Mouse (Mus musculus) splenic B cell, adult 2 months (primary cell): ENCODE results near the gene Pde4c.
A peak's percentile ranks its signal among the peaks of the same experiment; 100 is the strongest.

Experiments
- DNase-seq: peaks from one replicate; pipeline ENCODE4 v3.0.0-alpha.2; 2011; ENCODE audit warnings: low read depth, low spot score
- H3K27me3 ChIP-seq: 2 replicates; pipeline ENCODE4 v1.6.1; 2012; ENCODE audit warnings: mild to moderate bottlenecking, low read length, moderate library complexity, mixed read lengths; ENCODE audit not compliant: control insufficient read depth, poor library complexity, insufficient read depth, severe bottlenecking
- H3K36me3 ChIP-seq: 2 replicates; pipeline ENCODE4 v1.6.1; 2012; ENCODE audit warnings: mild to moderate bottlenecking, low read length, moderate library complexity, mixed read lengths; ENCODE audit not compliant: control insufficient read depth, poor library complexity, insufficient read depth, severe bottlenecking

Gene Pde4c

GRCm38 (mm10) chr8:70723486-70724210, at the start of gene Pde4c:
Pde4c (plus strand) TSS chr8:70723720.
- no peak for DNase-seq
- Histone ChIP-seq H3K36me3 (no peaks in the 10 kb centered on the region), H3K27me3 (no peaks in the 10 kb centered on the region)

- Histone ChIP-seq H3K27me3 (no peaks in the 10 kb centered on the region), H3K36me3 (peaks cover 4% of the 10 kb centered on the region)
- DNase-seq = no peak
Observed at GRCm38 (mm10) chr8:70674109-70674508, 49.4 kb upstream of the Pde4c start.

- DNase-seq = peak; percentile 44
- peaks cover 4% of the 10 kb centered on the region for H3K36me3 ChIP-seq
Observed at GRCm38 (mm10) chr8:70674716-70675115, 48.8 kb upstream of the Pde4c start.

GRCm38 (mm10) chr8:70675336-70675735, 48.2 kb upstream of the Pde4c start:
- DNase-seq = peak; percentile 40
- peaks cover 4% of the 10 kb centered on the region for H3K36me3 ChIP-seq

More at GRCm38 (mm10) chr8:70674716-70675115, 48.8 kb upstream of the Pde4c start:
- H3K27me3 ChIP-seq = no peaks in the 10 kb centered on the region

GRCm38 (mm10) chr8:70677451-70678080, 46.0 kb upstream of the Pde4c start:
- Histone ChIP-seq H3K36me3 (peaks cover 4% of the 10 kb centered on the region), H3K27me3 (no peaks in the 10 kb centered on the region)
- DNase-seq = no peak

More at GRCm38 (mm10) chr8:70675336-70675735, 48.2 kb upstream of the Pde4c start:
- no peaks in the 10 kb centered on the region for H3K27me3 ChIP-seq

GRCm38 (mm10) chr8:70678679-70679078, 44.8 kb upstream of the Pde4c start:
- Histone ChIP-seq H3K27me3 (no peaks in the 10 kb centered on the region), H3K36me3 (peaks cover 4% of the 10 kb centered on the region)
- DNase-seq = no peak

GRCm38 (mm10) chr8:70679404-70679803, 44.1 kb upstream of the Pde4c start:
- DNase-seq = no peak
- peaks cover 4% of the 10 kb centered on the region for H3K36me3 ChIP-seq

GRCm38 (mm10) chr8:70680039-70680438, 43.5 kb upstream of the Pde4c start:
- no peak for DNase-seq
- peaks cover 4% of the 10 kb centered on the region for H3K36me3 ChIP-seq
- no peaks in the 10 kb centered on the region for H3K27me3 ChIP-seq

More at GRCm38 (mm10) chr8:70679404-70679803, 44.1 kb upstream of the Pde4c start:
- no peaks in the 10 kb centered on the region for H3K27me3 ChIP-seq

GRCm38 (mm10) chr8:70681410-70681809, 42.1 kb upstream of the Pde4c start:
- Histone ChIP-seq H3K36me3 (peaks cover 4% of the 10 kb centered on the region), H3K27me3 (no peaks in the 10 kb centered on the region)
- DNase-seq = no peak

- H3K27me3 ChIP-seq = no peaks in the 10 kb centered on the region
- no peak for DNase-seq
- peaks cover 4% of the 10 kb centered on the region for H3K36me3 ChIP-seq
Observed at GRCm38 (mm10) chr8:70682193-70682592, 41.3 kb upstream of the Pde4c start.

GRCm38 (mm10) chr8:70682692-70683091, 40.8 kb upstream of the Pde4c start:
- DNase-seq = no peak
- Histone ChIP-seq H3K27me3 (no peaks in the 10 kb centered on the region), H3K36me3 (peaks cover 4% of the 10 kb centered on the region)

GRCm38 (mm10) chr8:70684291-70684690, 39.2 kb upstream of the Pde4c start:
- peak; percentile 27 for DNase-seq
- Histone ChIP-seq H3K27me3 (no peaks in the 10 kb centered on the region), H3K36me3 (no peaks in the 10 kb centered on the region)

- no peak for DNase-seq
- H3K27me3 ChIP-seq = no peaks in the 10 kb centered on the region
- no peaks in the 10 kb centered on the region for H3K36me3 ChIP-seq
Observed at GRCm38 (mm10) chr8:70687576-70687975, 35.9 kb upstream of the Pde4c start.

GRCm38 (mm10) chr8:70688136-70688535, 35.4 kb upstream of the Pde4c start:
- Histone ChIP-seq H3K27me3 (no peaks in the 10 kb centered on the region), H3K36me3 (no peaks in the 10 kb centered on the region)
- no peak for DNase-seq

- H3K27me3 ChIP-seq = no peaks in the 10 kb centered on the region
- no peak for DNase-seq
- H3K36me3 ChIP-seq = no peaks in the 10 kb centered on the region
Observed at GRCm38 (mm10) chr8:70689892-70690390, 33.6 kb upstream of the Pde4c start.
